Comparison of ENCODE assay signal across 8 mouse cellular contexts in the genomic region with DNA sequence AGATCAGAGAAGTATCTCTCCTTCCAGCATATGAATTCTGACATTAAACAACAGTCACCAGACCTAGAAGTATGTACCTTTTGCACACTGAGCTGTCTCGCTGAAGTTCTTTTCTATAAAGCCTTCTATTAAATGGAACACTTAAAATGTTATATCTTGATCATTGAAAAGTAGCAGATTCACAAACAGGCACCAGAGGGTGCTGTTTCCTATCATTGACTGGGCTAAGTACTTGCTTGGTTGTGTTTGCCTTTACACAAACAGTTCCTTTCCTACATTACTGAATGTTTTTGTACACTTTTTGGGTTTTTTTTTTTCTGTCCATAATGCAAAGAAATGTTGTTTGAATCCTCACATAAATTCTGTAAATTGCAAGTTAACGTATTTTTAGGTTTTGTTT. TPM values are rescaled to one million over a fixed set of nuclear protein-coding genes. Genes with fewer than 3 reads are reported as not detected.
DNase-seq lines count a peak whose midpoint lies in the region.

No protein-coding gene starts in this region.

- DNase-seq in heart, adult 11 months: peak; percentile 57
- no peak for DNase-seq in heart, adult 8-10 months (ENCODE audit: low spot score)
- peak; percentile 19 for DNase-seq in right cerebral cortex, postnatal 14 days
- DNase-seq in right cerebral cortex, postnatal 25 days: no peak
- DNase-seq in cerebellum, postnatal 10 days: peak; percentile 53
- DNase-seq in lung, postnatal 14 days: peak; percentile 56
- DNase-seq in yolk sac, embryonic 10.5 days (ENCODE audit: low spot score): no peak
- DNase-seq in ovary, postnatal 10 days (ENCODE audit: low spot score): no peak

RNA-seq across cellular contexts. Expression of gene Lims1, which starts 35.9 kb away (rescaled TPM):
- 100 to 1,000 TPM; 129 to 182 (median 150) TPM for total RNA-seq in heart, adult 8-10 months (2022)

Comparison
In these comparisons a context has a peak if more than half of its experiments do, and no peak if none do; other contexts are left out.
1. DNase-seq: peak in heart, adult 11 months (single experiment), right cerebral cortex, postnatal 14 days (single experiment), cerebellum, postnatal 10 days (2 of 2) and lung, postnatal 14 days (single experiment); none in heart, adult 8-10 months (single experiment), right cerebral cortex, postnatal 25 days (single experiment), yolk sac, embryonic 10.5 days (single experiment) and ovary, postnatal 10 days (single experiment).